Mouse (Mus musculus): ENCODE data around the gene Exosc5. TPM values are rescaled to one million over a fixed set of nuclear protein-coding genes. Genes with fewer than 3 reads are reported as not detected.
A peak's percentile ranks its signal among the peaks of the same experiment; 100 is the strongest.

Gene Exosc5
- polyA plus RNA-seq, 1 experiment from 2014 or later, result 64.7 TPM

GRCm38 (mm10) chr7:25644136-25644535, 14.8 kb upstream of the Exosc5 start:
- no peak overlapping the region for H3K9ac ChIP-seq

GRCm38 (mm10) chr7:25644631-25645030, 14.3 kb upstream of the Exosc5 start:
- no peaks in the 10 kb centered on the region for H3K9me3 ChIP-seq
- H3K27me3 ChIP-seq, result no peaks in the 10 kb centered on the region
- H3K4me3 ChIP-seq, result no peak overlapping the region
- WGBS, result 76% methylated on average over 4 of the region's 4 CpGs
- 0 out of 2 replicates have a peak, but pooled peaks cover 4% of the 10 kb centered on the region for H3K4me1 ChIP-seq
- peaks cover 26% of the 10 kb centered on the region for H3K36me3 ChIP-seq
- no peak overlapping the region for H3K27ac ChIP-seq
- no peak overlapping the region for H3K9ac ChIP-seq
- H3K4me2 ChIP-seq, result no peak overlapping the region
- ATAC-seq (ENCODE audit: insufficient number of reproducible peaks, low FRiP score, low TSS enrichment, low read depth), result no peak

More at GRCm38 (mm10) chr7:25644136-25644535, 14.8 kb upstream of the Exosc5 start:
- Histone ChIP-seq H3K27me3 (no peaks in the 10 kb centered on the region), H3K9me3 (no peaks in the 10 kb centered on the region), H3K36me3 (peaks cover 29% of the 10 kb centered on the region), H3K4me3 (no peak overlapping the region), H3K27ac (no peak overlapping the region), H3K4me1 (0 out of 2 replicates have a peak, but pooled peaks cover 4% of the 10 kb centered on the region), H3K4me2 (no peak overlapping the region)
- 80% methylated on average over 10 of the region's 10 CpGs for WGBS
- no peak for ATAC-seq (ENCODE audit: insufficient number of reproducible peaks, low FRiP score, low TSS enrichment, low read depth)

- H3K4me2 ChIP-seq, result no peak overlapping the region
- H3K36me3 ChIP-seq, result peaks cover 22% of the 10 kb centered on the region
- H3K27me3 ChIP-seq, result no peaks in the 10 kb centered on the region
- no peak for ATAC-seq (ENCODE audit: insufficient number of reproducible peaks, low FRiP score, low TSS enrichment, low read depth)
- H3K9me3 ChIP-seq, result no peaks in the 10 kb centered on the region
- no peak overlapping the region for H3K4me3 ChIP-seq
- H3K27ac ChIP-seq, result no peak overlapping the region
- no peak overlapping the region for H3K9ac ChIP-seq
- WGBS, result 69% methylated on average over 14 of the region's 14 CpGs
- H3K4me1 ChIP-seq, result 0 out of 2 replicates have a peak, but pooled peaks cover 4% of the 10 kb centered on the region
Measured at GRCm38 (mm10) chr7:25645074-25645473, 13.9 kb upstream of the Exosc5 start.

GRCm38 (mm10) chr7:25647574-25648123, 11.3 kb upstream of the Exosc5 start:
- H3K4me3 ChIP-seq, result no peak overlapping the region
- 44% methylated on average over 5 of the region's 5 CpGs for whole genome bisulfite sequencing
- ATAC-seq (ENCODE audit: insufficient number of reproducible peaks, low FRiP score, low TSS enrichment, low read depth), result peak; percentile 4; the same call in 1 of the 2 replicates
- peaks cover 7% of the 10 kb centered on the region; the same call in 1 of the 2 replicates for H3K36me3 ChIP-seq
- H3K9me3 ChIP-seq, result no peaks in the 10 kb centered on the region
- no peak overlapping the region for H3K4me2 ChIP-seq
- no peak overlapping the region for H3K27ac ChIP-seq
- H3K4me1 ChIP-seq, result 0 out of 2 replicates have a peak, but pooled peaks cover 4% of the 10 kb centered on the region
- H3K9ac ChIP-seq, result no peak overlapping the region
- no peaks in the 10 kb centered on the region for H3K27me3 ChIP-seq

- no peaks in the 10 kb centered on the region for H3K9me3 ChIP-seq
- WGBS, result 75% methylated on average over 5 of the region's 5 CpGs
- no peak overlapping the region for H3K27ac ChIP-seq
- peaks cover 11% of the 10 kb centered on the region for H3K36me3 ChIP-seq
- ATAC-seq (ENCODE audit: insufficient number of reproducible peaks, low FRiP score, low TSS enrichment, low read depth), result no peak
- H3K4me3 ChIP-seq, result no peak overlapping the region
- no peaks in the 10 kb centered on the region for H3K27me3 ChIP-seq
- 0 out of 2 replicates have a peak, but pooled peaks cover 4% of the 10 kb centered on the region for H3K4me1 ChIP-seq
- no peak overlapping the region for H3K4me2 ChIP-seq
- H3K9ac ChIP-seq, result no peak overlapping the region
Measured at GRCm38 (mm10) chr7:25649839-25650238, 9.1 kb upstream of the Exosc5 start.

GRCm38 (mm10) chr7:25651281-25651680, 7.7 kb upstream of the Exosc5 start:
- no peak overlapping the region for H3K4me2 ChIP-seq
- H3K9ac ChIP-seq, result no peak overlapping the region
- H3K27me3 ChIP-seq, result no peaks in the 10 kb centered on the region
- H3K4me3 ChIP-seq, result no peak overlapping the region
- H3K27ac ChIP-seq, result no peak overlapping the region
- peaks cover 5% of the 10 kb centered on the region for H3K4me1 ChIP-seq
- no peak for ATAC-seq (ENCODE audit: insufficient number of reproducible peaks, low FRiP score, low TSS enrichment, low read depth)
- no peaks in the 10 kb centered on the region for H3K9me3 ChIP-seq
- 83% methylated on average over 8 of the region's 8 CpGs for WGBS
- H3K36me3 ChIP-seq, result peaks cover 4% of the 10 kb centered on the region

- H3K36me3 ChIP-seq, result peaks cover 4% of the 10 kb centered on the region
- no peak overlapping the region for H3K4me3 ChIP-seq
- H3K27ac ChIP-seq, result no peak overlapping the region
- no peak overlapping the region for H3K4me2 ChIP-seq
- 87% methylated on average over 12 of the region's 12 CpGs for WGBS
- H3K9me3 ChIP-seq, result no peaks in the 10 kb centered on the region
- H3K9ac ChIP-seq, result no peak overlapping the region
- no peak for ATAC-seq (ENCODE audit: insufficient number of reproducible peaks, low FRiP score, low TSS enrichment, low read depth)
- H3K27me3 ChIP-seq, result no peaks in the 10 kb centered on the region
- peaks cover 10% of the 10 kb centered on the region for H3K4me1 ChIP-seq
Measured at GRCm38 (mm10) chr7:25652244-25652759, 6.7 kb upstream of the Exosc5 start.

- peaks cover 21% of the 10 kb centered on the region for H3K4me1 ChIP-seq
- WGBS, result 81% methylated on average over 11 of the region's 11 CpGs
- no peak overlapping the region for H3K9ac ChIP-seq
- H3K9me3 ChIP-seq, result no peaks in the 10 kb centered on the region
- no peak for ATAC-seq (ENCODE audit: insufficient number of reproducible peaks, low FRiP score, low TSS enrichment, low read depth)
- no peak overlapping the region for H3K4me3 ChIP-seq
- H3K27ac ChIP-seq, result no peak overlapping the region
- peaks cover 4% of the 10 kb centered on the region for H3K36me3 ChIP-seq
- H3K27me3 ChIP-seq, result no peaks in the 10 kb centered on the region
- H3K4me2 ChIP-seq, result no peak overlapping the region
Measured at GRCm38 (mm10) chr7:25655601-25656428, 3.1 kb upstream of the Exosc5 start.

- peak overlapping the region; percentile 78 for H3K4me3 ChIP-seq
- WGBS, result 41% methylated on average over 10 of the region's 10 CpGs
- H3K9me3 ChIP-seq, result no peaks in the 10 kb centered on the region
- H3K27me3 ChIP-seq, result no peaks in the 10 kb centered on the region
- no peak for ATAC-seq (ENCODE audit: insufficient number of reproducible peaks, low FRiP score, low TSS enrichment, low read depth)
- peak overlapping the region; percentile 74 for H3K4me2 ChIP-seq
- H3K4me1 ChIP-seq, result peaks cover 21% of the 10 kb centered on the region
- peaks cover 13% of the 10 kb centered on the region for H3K36me3 ChIP-seq
- H3K9ac ChIP-seq, result peak overlapping the region; percentile 68
- no peak overlapping the region for H3K27ac ChIP-seq
Measured at GRCm38 (mm10) chr7:25657785-25658184, 1.2 kb upstream of the Exosc5 start.

- H3K9ac ChIP-seq, result no peak overlapping the region
- no peak for ATAC-seq (ENCODE audit: insufficient number of reproducible peaks, low FRiP score, low TSS enrichment, low read depth)
- peaks cover 63% of the 10 kb centered on the region for H3K36me3 ChIP-seq
- no peak overlapping the region for H3K4me2 ChIP-seq
- no peaks in the 10 kb centered on the region for H3K27me3 ChIP-seq
- 0 out of 2 replicates have a peak, but pooled peaks cover 3% of the 10 kb centered on the region for H3K4me1 ChIP-seq
- H3K4me3 ChIP-seq, result no peak overlapping the region
- no peak overlapping the region for H3K27ac ChIP-seq
- 94% methylated on average over 8 of the region's 8 CpGs for WGBS
- no peaks in the 10 kb centered on the region for H3K9me3 ChIP-seq
Measured at GRCm38 (mm10) chr7:25666381-25666780, 7.4 kb downstream of the Exosc5 start.

- no peak overlapping the region for H3K27ac ChIP-seq
- H3K9me3 ChIP-seq, result no peaks in the 10 kb centered on the region
- H3K27me3 ChIP-seq, result peaks cover 12% of the 10 kb centered on the region
- H3K9ac ChIP-seq, result no peak overlapping the region
- no peak for ATAC-seq (ENCODE audit: insufficient number of reproducible peaks, low FRiP score, low TSS enrichment, low read depth)
- 0 out of 2 replicates have a peak, but pooled peaks cover 3% of the 10 kb centered on the region for H3K4me1 ChIP-seq
- H3K36me3 ChIP-seq, result peaks cover 48% of the 10 kb centered on the region
- H3K4me3 ChIP-seq, result no peak overlapping the region
- WGBS, result 92% methylated on average over 10 of the region's 10 CpGs
- no peak overlapping the region for H3K4me2 ChIP-seq
Measured at GRCm38 (mm10) chr7:25669158-25669557, 10.2 kb downstream of the Exosc5 start.

- H3K4me2 ChIP-seq, result no peak overlapping the region
- peaks cover 44% of the 10 kb centered on the region for H3K36me3 ChIP-seq
- H3K27ac ChIP-seq, result no peak overlapping the region
- peaks cover 7% of the 10 kb centered on the region for H3K4me1 ChIP-seq
- peaks cover 17% of the 10 kb centered on the region for H3K27me3 ChIP-seq
- no peak for ATAC-seq (ENCODE audit: insufficient number of reproducible peaks, low FRiP score, low TSS enrichment, low read depth)
- no peak overlapping the region for H3K9ac ChIP-seq
- no peaks in the 10 kb centered on the region for H3K9me3 ChIP-seq
- 75% methylated on average over 9 of the region's 9 CpGs for WGBS
- H3K4me3 ChIP-seq, result no peak overlapping the region
Measured at GRCm38 (mm10) chr7:25669631-25670030, 10.7 kb downstream of the Exosc5 start.
